Mouse (Mus musculus) midbrain, embryonic 10.5 days (tissue): ENCODE measurements around the gene Trpc2. TPM values are rescaled to one million over a fixed set of nuclear protein-coding genes. Genes with fewer than 3 reads are reported as not detected.

Experiments used
- DNase-seq: peaks from one replicate; pipeline ENCODE4 v3.0.0-alpha.2; 2017; ENCODE audit warnings: low spot score
- H3K27ac ChIP-seq: fragments of 300-500 bp; sonication (generic); replicated peaks from 2 replicates; pipeline ENCODE4 v1.5.1; 2016; ENCODE audit warnings: mild to moderate bottlenecking
- H3K27me3 ChIP-seq: fragments of 300-500 bp; sonication (generic); 2 replicates; pipeline ENCODE4 v1.6.1; 2016; ENCODE audit warnings: low read depth, mild to moderate bottlenecking; ENCODE audit not compliant: poor library complexity, severe bottlenecking
- H3K36me3 ChIP-seq: fragments of 300-500 bp; sonication (generic); 2 replicates; pipeline ENCODE4 v1.6.1; 2016; ENCODE audit warnings: mild to moderate bottlenecking, moderate library complexity
- H3K4me1 ChIP-seq: fragments of 300-500 bp; sonication (generic); 2 replicates; pipeline ENCODE4 v1.6.1; 2016
- H3K4me3 ChIP-seq: fragments of 300-500 bp; sonication (generic); 2 replicates; pipeline ENCODE4 v1.5.1; 2016; ENCODE audit warnings: mild to moderate bottlenecking, moderate library complexity
- H3K9me3 ChIP-seq: fragments of 300-500 bp; sonication (generic); replicated peaks from 2 replicates; pipeline ENCODE4 v1.6.1; 2016; ENCODE audit warnings: mild to moderate bottlenecking
- WGBS: fragments of 180-500 bp; shearing (Covaris S2); methylation state at CpG from one replicate; pipeline ENCODE4 v1.1.7; 2016; 5-methylcytosine and 5-hydroxymethylcytosine counted together
- polyA plus RNA-seq: library from polyadenylated mRNA; unstranded; fragments of >200 nt; fragmentation: Nextera tagmentation; extraction: Ambion mirVana; gene quantifications from 2 replicates; pipeline ENCODE4 v1.2.1, GENCODE M21; 2016

Trpc2 gene
- polyA plus RNA-seq, 1 experiment from 2014 or later = not detected

DNA sequence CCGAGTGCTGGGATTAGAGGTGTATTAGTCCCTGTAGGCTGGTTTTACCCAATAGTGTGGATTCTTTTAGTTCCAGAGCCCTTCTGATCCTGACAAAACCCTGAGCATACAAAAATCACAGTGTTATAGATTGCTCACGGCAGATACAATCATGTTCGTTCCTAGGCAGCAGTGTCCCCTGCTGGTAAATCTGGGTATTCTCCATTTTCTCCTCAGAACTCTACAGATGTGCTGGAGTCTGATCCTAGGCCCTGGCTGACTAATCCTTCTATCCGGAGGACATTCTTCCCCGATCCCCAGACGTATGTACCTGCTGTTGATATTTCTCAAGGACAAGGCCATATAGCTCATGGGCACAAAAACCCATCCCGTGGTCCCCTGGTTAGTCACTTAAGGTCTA lies 4.4 kb upstream of the Trpc2 start:
- H3K4me3 ChIP-seq = no peak overlapping the region
- no peaks in the 10 kb centered on the region for H3K4me1 ChIP-seq
- no peak overlapping the region for H3K27ac ChIP-seq
- 82% methylated on average over 7 of the region's 7 CpGs for WGBS
- no peaks in the 10 kb centered on the region for H3K27me3 ChIP-seq
- H3K9me3 ChIP-seq = no peaks in the 10 kb centered on the region
- H3K36me3 ChIP-seq = peaks cover 97% of the 10 kb centered on the region
- DNase-seq = no peak

GRCm38 (mm10) chr7:102080311-102080710 lies 2.6 kb upstream of the Trpc2 start:
- no peaks in the 10 kb centered on the region for H3K9me3 ChIP-seq
- H3K27me3 ChIP-seq = no peaks in the 10 kb centered on the region
- no peak overlapping the region for H3K4me3 ChIP-seq
- peaks cover 97% of the 10 kb centered on the region for H3K36me3 ChIP-seq
- DNase-seq = no peak
- no peak overlapping the region for H3K27ac ChIP-seq
- H3K4me1 ChIP-seq = no peaks in the 10 kb centered on the region
- WGBS = 95% methylated on average over 8 of the region's 8 CpGs

DNA sequence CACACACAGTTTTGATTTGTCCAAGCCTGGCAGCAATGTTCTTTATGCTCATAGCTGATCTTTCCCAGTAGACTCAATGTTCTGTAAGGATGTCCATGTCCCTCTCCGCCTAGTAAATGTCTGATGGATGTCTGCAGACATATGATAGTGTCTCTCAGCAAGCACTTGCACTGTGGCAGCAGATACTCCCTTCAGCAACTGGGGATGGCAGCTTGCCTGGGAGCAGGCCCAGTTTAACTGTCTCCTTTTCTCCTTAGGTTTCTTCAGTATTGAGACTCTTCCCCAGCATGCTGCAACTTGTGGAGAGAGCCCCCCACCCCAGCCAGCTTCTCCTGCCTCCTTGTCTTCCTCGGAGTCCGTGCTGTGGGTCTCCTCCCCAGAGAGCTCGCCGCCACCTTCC lies 1.1 kb upstream of the Trpc2 start:
- Histone ChIP-seq H3K4me3 (no peak overlapping the region), H3K27ac (no peak overlapping the region), H3K27me3 (no peaks in the 10 kb centered on the region), H3K36me3 (peaks cover 96% of the 10 kb centered on the region), H3K4me1 (no peaks in the 10 kb centered on the region), H3K9me3 (no peaks in the 10 kb centered on the region)
- WGBS = 95% methylated on average over 5 of the region's 5 CpGs
- no peak for DNase-seq

DNA sequence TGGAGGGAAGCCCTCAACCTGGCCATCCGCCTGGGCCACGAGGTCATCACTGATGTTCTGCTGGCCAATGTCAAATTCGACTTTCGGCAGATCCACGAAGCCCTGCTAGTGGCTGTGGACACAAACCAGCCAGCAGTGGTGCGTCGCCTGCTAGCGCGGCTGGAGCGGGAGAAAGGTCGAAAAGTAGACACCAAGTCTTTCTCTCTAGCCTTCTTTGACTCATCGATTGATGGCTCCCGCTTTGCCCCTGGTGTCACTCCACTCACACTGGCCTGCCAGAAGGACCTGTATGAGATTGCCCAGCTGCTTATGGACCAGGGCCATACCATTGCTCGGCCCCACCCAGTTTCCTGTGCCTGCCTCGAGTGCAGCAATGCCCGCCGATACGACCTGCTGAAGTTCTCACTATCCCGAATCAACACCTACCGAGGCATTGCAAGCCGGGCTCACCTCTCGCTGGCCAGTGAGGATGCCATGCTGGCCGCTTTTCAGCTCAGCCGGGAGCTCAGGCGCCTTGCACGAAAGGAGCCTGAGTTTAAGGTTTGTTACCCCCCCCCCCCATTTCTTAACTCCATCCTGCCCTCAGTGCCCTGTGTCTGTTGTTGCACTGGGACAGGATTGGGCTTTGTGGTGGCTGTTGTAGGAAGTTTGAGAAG lies 1.3 kb downstream of the Trpc2 start:
- no peak overlapping the region for H3K27ac ChIP-seq
- H3K4me3 ChIP-seq = no peak overlapping the region
- H3K27me3 ChIP-seq = no peaks in the 10 kb centered on the region
- H3K9me3 ChIP-seq = no peaks in the 10 kb centered on the region
- peaks cover 91% of the 10 kb centered on the region for H3K36me3 ChIP-seq
- no peak for DNase-seq
- H3K4me1 ChIP-seq = no peaks in the 10 kb centered on the region
- 92% methylated on average over 26 of the region's 26 CpGs for WGBS

DNA sequence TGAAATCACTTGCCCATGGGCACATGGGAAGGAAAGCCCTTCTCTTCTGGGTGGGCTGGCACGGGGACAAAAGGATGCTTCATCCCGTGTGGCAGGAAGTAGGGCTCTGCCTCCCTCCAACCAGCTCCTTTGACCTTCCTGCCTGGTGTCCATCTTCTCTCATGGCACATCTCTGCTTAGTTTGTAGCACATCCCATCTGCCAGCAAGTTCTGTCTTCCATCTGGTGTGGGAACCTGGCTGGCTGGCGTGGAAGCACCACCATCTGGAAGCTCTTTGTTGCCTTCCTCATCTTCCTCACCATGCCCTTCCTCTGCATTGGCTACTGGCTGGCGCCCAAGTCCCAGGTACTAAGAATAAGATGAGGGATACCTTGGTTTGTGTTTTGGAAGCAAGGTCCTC lies 4.4 kb downstream of the Trpc2 start:
- H3K36me3 ChIP-seq = peaks cover 80% of the 10 kb centered on the region
- H3K4me3 ChIP-seq = no peak overlapping the region
- no peaks in the 10 kb centered on the region for H3K9me3 ChIP-seq
- WGBS = 93% methylated on average over 4 of the region's 4 CpGs
- no peaks in the 10 kb centered on the region for H3K4me1 ChIP-seq
- H3K27ac ChIP-seq = no peak overlapping the region
- no peak for DNase-seq
- H3K27me3 ChIP-seq = no peaks in the 10 kb centered on the region

GRCm38 (mm10) chr7:102099760-102100661 lies 17.1 kb downstream of the Trpc2 start:
- Histone ChIP-seq H3K4me1 (peaks cover 40% of the 10 kb centered on the region), H3K27me3 (peaks cover 18% of the 10 kb centered on the region), H3K4me3 (peak overlapping the region; percentile 47), H3K27ac (peak overlapping the region; percentile 76), H3K36me3 (peaks cover 7% of the 10 kb centered on the region; the same call in 1 of the 2 replicates), H3K9me3 (no peaks in the 10 kb centered on the region)
- WGBS = 4% methylated on average over 30 of the region's 30 CpGs
- DNase-seq = peak; percentile 53

DNA sequence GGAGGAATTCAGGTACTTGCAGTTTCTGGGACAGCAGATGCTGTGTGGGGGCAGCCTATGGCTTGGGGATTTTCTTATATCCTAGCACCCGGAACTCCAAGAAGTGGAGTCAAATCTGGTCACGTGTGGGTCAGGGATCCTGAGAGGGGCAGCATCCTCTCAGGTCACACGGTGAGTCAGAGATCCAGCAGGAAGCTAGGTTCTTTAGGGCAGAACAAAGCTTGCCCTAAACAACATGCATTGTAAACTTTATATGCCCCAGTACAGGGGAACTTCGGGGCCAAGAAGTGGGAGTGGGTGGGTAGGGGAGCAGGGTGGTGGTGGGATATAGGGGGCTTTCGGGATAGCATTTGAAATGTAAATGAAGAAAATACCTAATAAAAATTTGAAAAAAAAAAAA lies 18.0 kb downstream of the Trpc2 start:
- H3K27ac ChIP-seq = peak overlapping the region; percentile 76

DNA sequence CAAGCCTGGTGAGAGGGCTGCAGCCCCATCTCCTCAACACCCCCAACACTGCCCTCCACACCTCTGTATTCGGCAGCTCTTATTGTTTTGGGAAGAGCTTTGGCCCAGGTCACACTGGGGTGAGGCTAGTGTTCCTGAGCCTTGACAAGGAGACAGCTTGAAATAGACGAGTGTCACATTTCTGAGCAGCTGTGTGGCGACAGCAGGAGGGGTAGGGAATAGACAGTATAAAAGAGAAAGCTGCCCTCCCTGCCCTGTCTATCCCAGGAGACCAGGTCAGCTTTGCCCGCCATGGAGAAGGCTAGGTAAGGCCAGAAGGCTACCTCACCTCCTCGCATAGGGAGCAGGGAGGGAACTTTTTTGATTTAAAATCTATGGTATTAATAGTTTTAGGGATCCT lies 18.6 kb downstream of the Trpc2 start, which contains the start of gene Art1:
Gene Art1, plus strand, starts transcription at position 257 of the 400 bp plus-strand sequence.
- Histone ChIP-seq H3K27ac (peak within 1 kb of the TSS; percentile 76), H3K27me3 (peaks cover 23% of the 10 kb centered on the region), H3K4me3 (no peak within 1 kb of the TSS; the same call in 1 of the 2 replicates), H3K36me3 (0 out of 2 replicates have a peak, but pooled peaks cover 4% of the 10 kb centered on the region), H3K9me3 (no peaks in the 10 kb centered on the region), H3K4me1 (peaks cover 41% of the 10 kb centered on the region)
- DNase-seq = no peak
- 48% methylated on average over 5 of the region's 5 CpGs for WGBS

More for the DNA sequence above, 18.0 kb downstream of the Trpc2 start:
- H3K9me3 ChIP-seq = no peaks in the 10 kb centered on the region
- no peak overlapping the region for H3K4me3 ChIP-seq
- WGBS = 61% methylated on average over 5 of the region's 5 CpGs
- DNase-seq = no peak
- H3K27me3 ChIP-seq = peaks cover 21% of the 10 kb centered on the region
- peaks cover 6% of the 10 kb centered on the region; the same call in 1 of the 2 replicates for H3K36me3 ChIP-seq
- H3K4me1 ChIP-seq = peaks cover 40% of the 10 kb centered on the region

- H3K27ac ChIP-seq = no peak overlapping the region
- H3K27me3 ChIP-seq = peaks cover 26% of the 10 kb centered on the region
- no peak for DNase-seq
- H3K36me3 ChIP-seq = 0 out of 2 replicates have a peak, but pooled peaks cover under 1% of the 10 kb centered on the region
- WGBS = 47% methylated on average over 8 of the region's 8 CpGs
- no peaks in the 10 kb centered on the region for H3K9me3 ChIP-seq
- H3K4me1 ChIP-seq = peaks cover 48% of the 10 kb centered on the region
- no peak overlapping the region for H3K4me3 ChIP-seq
These were observed 19.3 kb downstream of the Trpc2 start for GRCm38 (mm10) chr7:102102241-102102640.

DNA sequence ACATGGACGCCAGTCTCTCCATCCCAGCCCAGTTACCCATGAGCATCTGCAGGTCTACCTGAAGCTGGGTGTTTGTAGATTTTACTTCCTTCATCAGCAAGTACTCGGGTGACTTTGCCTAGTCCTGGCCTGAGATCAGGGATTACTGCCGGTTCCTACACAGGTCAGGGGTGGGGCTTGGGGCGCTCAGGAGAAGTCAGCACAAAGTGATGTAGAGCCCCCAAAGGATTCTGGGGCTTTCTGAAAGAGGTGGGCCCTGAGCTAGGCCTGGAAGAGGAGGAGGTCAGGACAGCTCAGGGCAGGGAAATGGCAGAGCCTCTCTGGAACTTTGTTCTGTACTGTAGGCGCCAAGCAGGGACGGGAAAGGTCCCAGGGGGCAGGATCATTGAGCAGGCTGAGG lies 19.8 kb downstream of the Trpc2 start:
- Histone ChIP-seq H3K9me3 (no peaks in the 10 kb centered on the region), H3K27ac (no peak overlapping the region), H3K4me1 (peaks cover 49% of the 10 kb centered on the region), H3K36me3 (no peaks in the 10 kb centered on the region), H3K4me3 (no peak overlapping the region), H3K27me3 (peaks cover 29% of the 10 kb centered on the region)
- DNase-seq = no peak
- WGBS = 45% methylated on average over 6 of the region's 6 CpGs

GRCm38 (mm10) chr7:102103555-102103954 lies 20.6 kb downstream of the Trpc2 start:
- Histone ChIP-seq H3K4me3 (no peak overlapping the region), H3K27me3 (peaks cover 28% of the 10 kb centered on the region), H3K4me1 (peaks cover 49% of the 10 kb centered on the region), H3K27ac (no peak overlapping the region), H3K9me3 (no peaks in the 10 kb centered on the region), H3K36me3 (no peaks in the 10 kb centered on the region)
- DNase-seq = no peak
- WGBS = 85% methylated on average over 2 of the region's 2 CpGs

- no peak for DNase-seq
- peaks cover 47% of the 10 kb centered on the region for H3K4me1 ChIP-seq
These were observed 21.2 kb downstream of the Trpc2 start for GRCm38 (mm10) chr7:102104126-102104525.

DNA sequence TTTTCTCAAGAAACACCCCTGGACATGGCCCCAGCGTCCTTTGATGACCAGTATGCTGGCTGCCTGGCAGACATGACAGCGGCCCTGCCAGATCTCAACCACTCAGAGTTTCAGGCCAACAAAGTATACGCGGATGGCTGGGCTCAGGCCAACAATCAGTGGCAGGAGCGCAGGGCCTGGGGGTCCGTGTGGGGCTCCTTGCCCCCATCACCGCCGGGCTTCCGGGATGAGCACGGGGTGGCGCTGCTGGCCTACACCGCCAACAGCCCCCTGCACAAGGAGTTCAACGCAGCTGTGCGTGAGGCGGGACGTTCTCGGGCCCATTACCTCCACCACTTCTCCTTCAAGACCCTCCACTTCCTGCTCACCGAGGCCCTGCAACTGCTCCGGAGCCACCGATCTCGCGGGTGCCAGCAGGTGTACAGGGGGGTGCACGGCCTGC lies 23.8 kb downstream of the Trpc2 start:
- peak overlapping the region; percentile 72 for H3K27ac ChIP-seq
- H3K36me3 ChIP-seq = no peaks in the 10 kb centered on the region
- H3K4me1 ChIP-seq = peaks cover 22% of the 10 kb centered on the region
- H3K9me3 ChIP-seq = no peaks in the 10 kb centered on the region
- WGBS = 19% methylated on average over 23 of the region's 23 CpGs
- peak; percentile 43 for DNase-seq
- 0 out of 2 replicates have a peak, but pooled peaks cover 16% of the 10 kb centered on the region for H3K27me3 ChIP-seq
- H3K4me3 ChIP-seq = peak overlapping the region; percentile 43

More at GRCm38 (mm10) chr7:102104126-102104525, 21.2 kb downstream of the Trpc2 start:
- H3K27ac ChIP-seq = no peak overlapping the region
- H3K9me3 ChIP-seq = no peaks in the 10 kb centered on the region
- WGBS = 77% methylated on average over 5 of the region's 5 CpGs
- H3K4me3 ChIP-seq = no peak overlapping the region
- H3K36me3 ChIP-seq = no peaks in the 10 kb centered on the region
- peaks cover 22% of the 10 kb centered on the region for H3K27me3 ChIP-seq
